Mouse (Mus musculus) brain, embryonic 14.5 days (tissue): ENCODE data around the gene Xpo1. TPM values are rescaled to one million over a fixed set of nuclear protein-coding genes. Genes with fewer than 3 reads are reported as not detected.

Experiments used
- DNase-seq: peaks from one replicate; pipeline ENCODE4 v3.0.0-alpha.2; 2011; ENCODE audit warnings: low read depth
- CTCF ChIP-seq: fragments of 200-500 bp; IDR thresholded peaks from 2 replicates; pipeline ENCODE4 v1.5.1; 2012; ENCODE audit warnings: inconsistent platforms, mild to moderate bottlenecking, moderate library complexity, borderline replicate concordance; ENCODE audit not compliant: insufficient read depth, insufficient read length; ENCODE audit errors: extremely low read depth
- POLR2A ChIP-seq: fragments of 200-500 bp; IDR thresholded peaks from 2 replicates; pipeline ENCODE4 v1.6.1; 2012; ENCODE audit warnings: mild to moderate bottlenecking, inconsistent platforms, borderline replicate concordance; ENCODE audit not compliant: poor library complexity, insufficient read depth, insufficient read length, severe bottlenecking; ENCODE audit errors: extremely low read depth
- polyA plus RNA-seq: library from polyadenylated mRNA; depleted of rRNA; stranded (reverse); fragments of >200 nt; gene quantifications from 2 replicates; pipeline ENCODE4 v1.2.3, GENCODE M21; 2012; rRNA removed

Xpo1 gene
- polyA plus RNA-seq, 1 experiment: 92.0 TPM

GRCm38 (mm10) chr11:23305673-23306608 lies 50.1 kb downstream of the Xpo1 start:
- peak; percentile 99 for DNase-seq

DNA sequence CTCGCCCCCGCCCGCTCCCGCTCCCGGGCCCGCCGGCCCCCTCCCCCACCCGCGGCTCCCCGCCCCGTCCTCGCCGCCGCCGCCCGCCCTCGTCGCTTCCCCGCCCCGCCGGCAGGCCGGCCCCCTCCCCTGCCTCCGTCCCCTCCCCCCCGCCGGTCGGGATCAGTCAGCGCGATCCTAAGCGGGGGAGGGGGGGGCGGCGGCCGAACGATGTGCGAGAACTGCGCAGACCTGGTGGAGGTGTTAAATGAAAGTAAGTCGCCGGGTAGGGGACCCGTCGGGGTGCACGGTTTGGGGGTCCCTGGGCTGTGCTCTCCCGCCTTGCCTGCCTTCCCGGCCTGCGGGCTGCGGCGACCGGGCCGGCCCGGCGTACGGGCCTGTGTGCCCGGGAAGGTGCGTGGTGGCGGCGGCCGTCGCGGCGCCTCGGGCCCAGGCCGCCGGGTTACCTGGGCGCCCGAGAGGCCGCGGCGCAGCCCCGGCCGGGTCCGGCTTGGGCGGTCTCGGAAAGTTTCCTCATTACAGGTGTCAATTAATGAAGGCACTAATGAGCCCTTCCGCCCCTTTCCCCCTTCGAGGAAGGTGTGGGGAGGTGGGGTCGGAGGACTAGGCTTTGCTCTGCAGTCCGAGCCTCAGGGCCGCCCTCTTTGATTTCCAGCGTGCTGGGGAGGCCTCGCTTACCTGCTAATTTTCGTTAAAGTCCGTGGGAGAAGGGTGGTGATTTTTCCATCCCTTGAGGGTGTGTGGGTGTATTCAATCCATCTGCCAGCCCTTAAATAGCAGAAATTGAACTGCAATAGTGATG lies 51.1 kb downstream of the Xpo1 start, which contains the start of gene Usp34:
Gene Usp34, plus strand, starts transcription at position 132 of the 802 bp plus-strand sequence.
- TF ChIP-seq POLR2A (no peak), CTCF (no peak)
- DNase-seq: peak; percentile 65

More at GRCm38 (mm10) chr11:23305673-23306608, 50.1 kb downstream of the Xpo1 start:
- TF ChIP-seq POLR2A: peak; percentile 96
- TF ChIP-seq CTCF: no peak

DNA sequence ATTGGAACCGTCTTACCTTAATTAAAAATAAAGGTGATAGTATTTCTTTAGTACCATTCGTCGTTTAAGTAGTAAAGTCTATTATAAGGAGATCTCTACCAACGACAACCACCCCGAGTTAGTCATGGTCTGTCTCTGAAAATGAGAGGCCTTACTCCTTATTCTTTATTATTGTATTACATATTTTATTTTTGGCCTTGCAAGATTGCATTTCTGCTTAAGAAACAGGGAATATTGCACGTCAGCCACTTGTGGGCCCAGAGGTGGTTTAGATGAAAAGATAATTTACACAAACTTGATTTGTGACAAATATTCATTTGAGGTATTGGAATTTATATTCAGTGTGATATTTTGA lies 51.7 kb downstream of the Xpo1 start:
- no peak for DNase-seq
- no peak for TF ChIP-seq POLR2A
- TF ChIP-seq CTCF: no peak

- TF ChIP-seq POLR2A (no peak), CTCF (no peak)
- no peak for DNase-seq
These were observed 57.7 kb downstream of the Xpo1 start for GRCm38 (mm10) chr11:23313496-23313895.

GRCm38 (mm10) chr11:23329413-23329812 lies 73.6 kb downstream of the Xpo1 start:
- no peak for DNase-seq
- TF ChIP-seq CTCF: no peak
- TF ChIP-seq POLR2A: no peak

DNA sequence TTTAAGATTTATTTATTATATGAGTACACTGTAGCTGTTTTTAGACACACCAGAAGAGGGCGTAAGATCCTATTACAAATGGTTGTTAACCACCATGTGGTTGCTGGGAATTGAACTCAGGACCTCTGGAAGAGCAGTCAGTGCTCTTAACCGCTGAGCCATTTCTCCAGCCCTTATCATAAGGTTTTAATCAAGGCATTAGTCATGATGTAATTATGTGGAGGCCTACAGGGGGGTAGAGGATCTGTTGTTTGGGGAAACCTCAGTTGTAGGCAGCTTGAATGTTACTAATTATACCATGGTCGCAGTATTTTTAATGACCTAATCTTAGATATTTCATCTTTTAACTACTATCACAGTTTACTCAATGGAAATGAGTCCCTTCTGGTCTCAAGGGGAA lies 76.3 kb downstream of the Xpo1 start:
- no peak for DNase-seq
- no peak for TF ChIP-seq POLR2A
- no peak for TF ChIP-seq CTCF

DNA sequence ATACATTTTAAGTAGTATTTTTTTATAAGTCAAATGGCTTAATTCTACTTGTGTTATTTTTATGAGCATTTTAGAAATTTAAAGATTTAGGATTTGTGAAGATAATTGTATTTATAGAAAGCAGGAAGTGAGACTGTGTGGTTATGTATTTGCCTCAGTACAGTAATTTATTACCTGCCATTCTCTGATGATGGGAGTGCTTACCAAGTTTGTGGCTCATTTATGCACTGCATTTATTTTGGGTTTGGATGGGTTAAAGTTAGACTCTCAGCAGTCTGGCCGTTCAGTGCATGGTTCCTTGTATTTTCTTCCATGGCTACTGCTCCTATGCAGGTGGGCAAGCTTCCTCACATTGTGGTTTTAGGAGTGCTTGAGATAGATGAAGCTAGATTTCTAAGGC lies 79.3 kb downstream of the Xpo1 start:
- TF ChIP-seq CTCF (no peak), POLR2A (no peak)
- no peak for DNase-seq

Other genes starting within 250 kb of the Xpo1 start
- 3.5 and 4.3 TPM in 2 replicates for gene Fam161a, start 248.5 kb upstream of the Xpo1 start, polyA plus RNA-seq
- 41.8 and 57.6 TPM in 2 replicates for gene Usp34, start 50.9 kb downstream of the Xpo1 start, polyA plus RNA-seq
- gene Ahsa2, start 242.0 kb downstream of the Xpo1 start, polyA plus RNA-seq: 107 and 109 TPM in 2 replicates